Mouse (Mus musculus): Measurements from ENCODE around the gene Tmem37.
A peak's percentile ranks its signal among the peaks of the same experiment; 100 is the strongest.

GRCm38 (mm10) chr1:120073519-120074306, at the start of gene Tmem37:
- TF ChIP-seq CTCF (IDR thresholded peaks at IDR 0.05) (no peak), POLR2A (IDR thresholded peaks at IDR 0.05; ENCODE audit: insufficient read depth, low read depth, low read length) (0 out of 2 replicates have a peak, but pooled peaks have one; percentile 9), EP300 (IDR thresholded peaks at IDR 0.05; ENCODE audit: insufficient read depth, low read depth, low read length) (no peak)
